Comparison of ENCODE assay signal across 16 mouse cellular contexts in the genomic region with DNA sequence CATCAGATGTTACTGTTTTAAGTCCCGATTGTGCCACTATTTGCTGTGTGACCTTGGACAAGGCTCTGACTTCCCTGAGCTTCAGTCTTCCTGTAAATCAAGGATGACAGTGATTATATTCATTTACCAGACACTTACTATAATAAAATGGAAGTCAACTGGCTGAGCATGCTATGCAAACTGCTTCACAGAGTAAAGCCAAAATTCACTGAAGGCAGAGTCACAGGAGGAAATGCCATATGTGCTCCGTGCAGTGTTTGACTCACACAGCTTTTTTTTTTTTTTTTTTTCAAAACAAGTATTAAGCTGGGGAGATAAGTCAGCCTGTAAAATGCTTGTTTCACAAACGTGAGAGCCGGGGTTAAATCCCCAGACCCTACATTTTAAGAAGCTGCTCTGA.
"Had no signal": no experiment of that assay in that cellular context is flagged by ENCODE, and none has a peak within 500 bp of the region (broad histone marks: within the 10 kb centered on the region; RNA-seq: fewer than 3 reads in every experiment).

No protein-coding gene starts in this region.

- H3K4me3 ChIP-seq: layer of hippocampus, adult 2 months; limb, embryonic 13.5 days; midbrain, embryonic 10.5 days; myocyte; neural tube, embryonic 15.5 days had no signal

- H3K27me3 ChIP-seq: limb, embryonic 13.5 days; neural tube, embryonic 15.5 days had no signal

- H3K9me3 ChIP-seq: limb, embryonic 13.5 days; midbrain, embryonic 10.5 days; neural tube, embryonic 15.5 days had no signal

- H3K9ac ChIP-seq: limb, embryonic 13.5 days; liver, embryonic 14.5 days; neural tube, embryonic 15.5 days had no signal

- H3K27ac ChIP-seq: layer of hippocampus, adult 2 months; limb, embryonic 13.5 days; liver, embryonic 14.5 days; midbrain, embryonic 10.5 days; neural tube, embryonic 15.5 days had no signal

- H3K4me2 ChIP-seq: limb, embryonic 13.5 days; neural tube, embryonic 15.5 days had no signal

- H3K36me3 ChIP-seq: limb, embryonic 13.5 days; midbrain, embryonic 10.5 days; neural tube, embryonic 15.5 days had no signal

- ATAC-seq: lung, postnatal 0 days had no signal

- DNase-seq: kidney, postnatal 10 days; kidney, postnatal 4 days; left cerebral cortex, postnatal 4 days; lung, adult 18-20 months; lung, postnatal 4 days; midbrain, embryonic 14.5 days; right cerebral cortex, adult 18-20 months; thymus, adult 2 months; thymus, postnatal 25 days had no signal
